Mouse (Mus musculus): ENCODE results near the gene Gm11011. TPM values are rescaled to one million over a fixed set of nuclear protein-coding genes. Genes with fewer than 3 reads are reported as not detected.

Gm11011 gene
- polyA plus RNA-seq, 1 experiment, result not detected

DNA sequence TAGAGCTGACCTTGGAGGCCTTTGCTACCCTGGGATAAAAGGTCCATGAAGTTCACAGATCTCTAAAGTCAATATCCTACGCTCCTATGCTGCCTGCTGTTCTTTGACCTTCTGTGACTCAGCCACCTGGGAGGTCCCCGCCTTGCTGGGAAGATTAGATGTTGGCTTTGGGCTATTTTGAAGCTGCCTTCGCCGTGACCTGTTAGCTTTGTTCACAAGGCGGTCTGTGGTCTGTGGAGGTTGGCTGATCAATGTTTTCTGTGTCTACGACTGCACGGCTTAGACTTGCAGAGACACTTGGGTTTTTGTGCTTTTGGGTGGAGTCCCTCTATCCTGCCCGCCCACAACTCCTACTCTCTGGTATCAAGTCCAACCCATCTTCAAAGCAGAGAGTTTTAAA, 2.9 kb upstream of the Gm11011 start:
- no peaks in the 10 kb centered on the region for H3K4me1 ChIP-seq (ENCODE audit: control insufficient read depth, insufficient read depth, insufficient read length, low read length)
- no peak overlapping the region for H3K27ac ChIP-seq (ENCODE audit: insufficient read depth, low read depth, low read length)
- H3K4me3 ChIP-seq (ENCODE audit: low read depth, low read length), result no peak overlapping the region
- 37% methylated on average over 8 of the region's 8 CpGs for WGBS
- H3K27me3 ChIP-seq (ENCODE audit: control insufficient read depth, insufficient read depth, low read length), result no peaks in the 10 kb centered on the region
- TF ChIP-seq CTCF (IDR thresholded peaks at IDR 0.05; ENCODE audit: extremely low read depth, insufficient read length, insufficient replicate concordance, low read depth, low read length) (no peak), POLR2A (IDR thresholded peaks at IDR 0.05; ENCODE audit: low read depth, low read length) (no peak)
- no peaks in the 10 kb centered on the region for H3K36me3 ChIP-seq (ENCODE audit: control insufficient read depth, insufficient read depth, low read length)

DNA sequence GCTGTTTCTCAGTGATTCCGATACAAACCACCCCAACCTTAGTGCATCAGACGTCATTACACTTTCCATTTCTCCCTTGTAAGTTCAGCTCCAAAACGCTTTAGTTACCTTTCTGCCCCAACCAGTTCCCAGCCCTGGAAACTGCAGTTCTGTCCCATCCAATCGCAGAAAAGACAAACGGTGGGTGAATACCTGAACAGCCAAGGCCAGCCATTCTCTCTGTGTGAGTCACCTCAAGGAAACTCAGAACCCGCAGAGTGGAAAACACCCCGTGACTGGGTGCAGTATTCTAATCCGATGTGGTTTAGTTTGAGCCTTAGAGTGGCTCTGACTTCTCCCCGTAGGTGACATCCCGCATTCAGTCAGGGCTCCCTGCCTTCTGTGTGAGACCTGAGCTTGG, 2.2 kb upstream of the Gm11011 start:
- H3K27me3 ChIP-seq (ENCODE audit: control insufficient read depth, insufficient read depth, low read length), result no peaks in the 10 kb centered on the region
- H3K36me3 ChIP-seq (ENCODE audit: control insufficient read depth, insufficient read depth, low read length), result no peaks in the 10 kb centered on the region
- H3K4me1 ChIP-seq (ENCODE audit: control insufficient read depth, insufficient read depth, insufficient read length, low read length), result no peaks in the 10 kb centered on the region
- WGBS, result 67% methylated on average over 10 of the region's 10 CpGs
- TF ChIP-seq CTCF (IDR thresholded peaks at IDR 0.05; ENCODE audit: extremely low read depth, insufficient read length, insufficient replicate concordance, low read depth, low read length), result no peak
- no peak overlapping the region for H3K27ac ChIP-seq (ENCODE audit: insufficient read depth, low read depth, low read length)
- no peak overlapping the region for H3K4me3 ChIP-seq (ENCODE audit: low read depth, low read length)

DNA sequence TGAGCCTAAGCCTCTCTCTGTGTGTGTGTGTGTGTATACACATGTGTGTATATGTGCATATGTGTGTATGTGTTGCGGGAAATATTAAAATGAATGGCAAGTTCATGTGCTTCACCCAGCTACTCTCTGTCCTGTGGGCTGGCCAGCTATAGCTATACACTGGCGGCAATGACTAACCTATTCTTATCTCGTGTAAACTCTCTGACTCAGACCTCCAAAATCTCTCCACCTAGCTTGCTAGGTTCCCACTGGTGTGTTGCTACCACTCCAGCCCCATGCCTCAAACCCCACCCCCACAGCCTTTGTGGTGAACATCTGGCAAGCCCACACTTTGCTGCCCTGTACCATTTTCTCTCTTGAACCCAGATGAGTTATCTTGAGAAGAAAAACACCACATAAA, 857 bp downstream of the Gm11011 start:
- H3K27me3 ChIP-seq (ENCODE audit: control insufficient read depth, insufficient read depth, low read length), result no peaks in the 10 kb centered on the region
- 68% methylated on average over 3 of the region's 3 CpGs for WGBS
- no peaks in the 10 kb centered on the region for H3K36me3 ChIP-seq (ENCODE audit: control insufficient read depth, insufficient read depth, low read length)
- H3K4me3 ChIP-seq (ENCODE audit: low read depth, low read length), result no peak overlapping the region
- no peak for TF ChIP-seq POLR2A (IDR thresholded peaks at IDR 0.05; ENCODE audit: low read depth, low read length)
- TF ChIP-seq CTCF (IDR thresholded peaks at IDR 0.05; ENCODE audit: extremely low read depth, insufficient read length, insufficient replicate concordance, low read depth, low read length), result no peak
- H3K27ac ChIP-seq (ENCODE audit: insufficient read depth, low read depth, low read length), result no peak overlapping the region
- H3K4me1 ChIP-seq (ENCODE audit: control insufficient read depth, insufficient read depth, insufficient read length, low read length), result no peaks in the 10 kb centered on the region

DNA sequence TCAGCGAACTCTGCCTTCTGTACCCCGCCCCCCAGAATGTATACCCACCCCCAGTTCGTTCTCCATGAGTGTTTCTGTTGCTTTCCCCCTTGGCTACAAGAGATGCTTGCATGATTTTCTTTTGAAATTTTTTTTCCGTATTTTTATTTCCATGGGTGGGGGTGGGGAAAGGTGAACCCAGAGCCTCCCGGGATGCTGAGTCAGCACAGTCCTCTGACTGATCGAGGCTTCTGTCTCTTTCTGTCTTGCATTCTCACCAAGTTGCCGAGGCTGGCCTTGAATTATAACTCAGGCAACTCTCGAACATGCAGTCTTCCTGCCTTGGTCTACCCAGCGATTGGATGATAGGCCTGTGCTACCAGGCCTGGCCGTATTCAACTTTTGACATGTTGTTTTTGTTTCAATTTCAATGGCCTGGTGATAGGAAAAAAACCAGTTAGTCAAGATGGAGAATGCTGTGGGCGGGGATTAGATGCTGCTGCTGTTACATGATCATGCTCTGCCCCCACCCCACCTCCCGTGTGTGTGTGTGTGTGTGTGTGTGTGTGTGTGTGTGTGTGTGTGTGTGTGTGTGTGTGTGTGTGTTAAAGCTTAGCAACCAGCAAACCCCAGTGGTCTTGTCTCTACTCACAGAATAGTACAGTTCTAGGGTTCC, 1.8 kb downstream of the Gm11011 start:
- Histone ChIP-seq H3K27me3 (ENCODE audit: control insufficient read depth, insufficient read depth, low read length) (no peaks in the 10 kb centered on the region), H3K36me3 (ENCODE audit: control insufficient read depth, insufficient read depth, low read length) (no peaks in the 10 kb centered on the region), H3K4me1 (ENCODE audit: control insufficient read depth, insufficient read depth, insufficient read length, low read length) (no peaks in the 10 kb centered on the region), H3K27ac (ENCODE audit: insufficient read depth, low read depth, low read length) (no peak overlapping the region), H3K4me3 (ENCODE audit: low read depth, low read length) (no peak overlapping the region)
- 70% methylated on average over 12 of the region's 12 CpGs for WGBS
- no peak for TF ChIP-seq CTCF (IDR thresholded peaks at IDR 0.05; ENCODE audit: extremely low read depth, insufficient read length, insufficient replicate concordance, low read depth, low read length)
- no peak for TF ChIP-seq POLR2A (IDR thresholded peaks at IDR 0.05; ENCODE audit: low read depth, low read length)

DNA sequence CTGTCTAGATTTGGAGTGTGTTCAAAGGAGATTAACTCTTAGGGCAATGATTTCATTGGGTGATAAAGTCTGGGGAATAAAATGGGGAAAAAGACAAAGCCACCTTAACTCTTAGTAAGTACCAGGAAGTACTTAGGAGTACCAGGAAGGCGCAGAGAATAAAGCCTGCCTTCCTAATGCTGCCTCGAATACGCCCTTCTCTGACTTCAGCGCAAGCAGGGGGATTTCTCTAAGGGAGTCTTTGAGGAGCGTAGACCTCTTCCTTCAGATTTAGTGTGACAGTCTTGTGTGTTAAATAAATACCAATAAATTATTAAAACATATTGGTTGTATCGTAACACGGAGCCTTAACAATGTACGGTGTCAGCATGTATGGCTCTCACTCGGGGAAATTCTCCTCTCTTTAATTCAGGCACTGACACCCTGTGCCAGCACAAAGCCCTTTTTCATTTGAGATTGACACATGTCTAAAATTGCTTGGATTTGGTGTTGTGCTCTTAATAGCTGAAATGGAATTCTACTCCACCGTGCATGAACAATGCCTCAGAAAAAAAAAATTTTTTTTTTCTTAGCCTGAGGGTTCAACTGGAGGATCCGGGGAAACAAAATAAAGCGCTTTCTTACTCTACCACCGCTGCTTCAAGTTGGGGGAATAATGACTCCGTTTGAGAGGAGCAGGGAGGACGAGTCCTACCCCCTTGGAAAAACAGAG, 2.6 kb downstream of the Gm11011 start:
- no peak for TF ChIP-seq CTCF (IDR thresholded peaks at IDR 0.05; ENCODE audit: extremely low read depth, insufficient read length, insufficient replicate concordance, low read depth, low read length)
- TF ChIP-seq POLR2A (IDR thresholded peaks at IDR 0.05; ENCODE audit: low read depth, low read length), result no peak
- Histone ChIP-seq H3K27ac (ENCODE audit: insufficient read depth, low read depth, low read length) (no peak overlapping the region), H3K36me3 (ENCODE audit: control insufficient read depth, insufficient read depth, low read length) (no peaks in the 10 kb centered on the region), H3K4me1 (ENCODE audit: control insufficient read depth, insufficient read depth, insufficient read length, low read length) (no peaks in the 10 kb centered on the region), H3K4me3 (ENCODE audit: low read depth, low read length) (no peak overlapping the region), H3K27me3 (ENCODE audit: control insufficient read depth, insufficient read depth, low read length) (no peaks in the 10 kb centered on the region)
- 84% methylated on average over 15 of the region's 15 CpGs for WGBS

DNA sequence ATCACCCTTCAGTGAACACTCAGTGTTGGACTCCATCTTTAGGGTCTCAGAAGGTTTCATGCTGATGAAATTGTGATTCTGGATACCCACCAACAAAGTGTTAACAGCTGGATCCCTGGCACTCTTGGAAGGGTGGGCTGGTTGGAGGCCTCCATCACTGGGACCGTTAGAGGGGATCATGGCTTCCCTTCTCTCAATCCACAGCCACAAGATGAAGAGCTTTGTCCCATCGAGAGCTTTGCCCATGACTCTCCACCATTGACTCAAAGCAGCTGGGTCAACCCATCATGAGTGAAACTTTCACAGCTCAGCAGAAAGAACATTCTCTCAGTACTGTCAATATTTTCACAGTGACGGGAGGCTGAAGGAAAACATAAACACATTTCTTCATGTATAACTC, 4.1 kb downstream of the Gm11011 start:
- H3K27ac ChIP-seq (ENCODE audit: insufficient read depth, low read depth, low read length), result no peak overlapping the region
- TF ChIP-seq POLR2A (IDR thresholded peaks at IDR 0.05; ENCODE audit: low read depth, low read length) (no peak), CTCF (IDR thresholded peaks at IDR 0.05; ENCODE audit: extremely low read depth, insufficient read length, insufficient replicate concordance, low read depth, low read length) (no peak)
- no peak overlapping the region for H3K4me3 ChIP-seq (ENCODE audit: low read depth, low read length)
- WGBS, result 84% methylated on average over 3 of the region's 3 CpGs
- no peaks in the 10 kb centered on the region for H3K4me1 ChIP-seq (ENCODE audit: control insufficient read depth, insufficient read depth, insufficient read length, low read length)
- no peaks in the 10 kb centered on the region for H3K36me3 ChIP-seq (ENCODE audit: control insufficient read depth, insufficient read depth, low read length)
- H3K27me3 ChIP-seq (ENCODE audit: control insufficient read depth, insufficient read depth, low read length), result no peaks in the 10 kb centered on the region

DNA sequence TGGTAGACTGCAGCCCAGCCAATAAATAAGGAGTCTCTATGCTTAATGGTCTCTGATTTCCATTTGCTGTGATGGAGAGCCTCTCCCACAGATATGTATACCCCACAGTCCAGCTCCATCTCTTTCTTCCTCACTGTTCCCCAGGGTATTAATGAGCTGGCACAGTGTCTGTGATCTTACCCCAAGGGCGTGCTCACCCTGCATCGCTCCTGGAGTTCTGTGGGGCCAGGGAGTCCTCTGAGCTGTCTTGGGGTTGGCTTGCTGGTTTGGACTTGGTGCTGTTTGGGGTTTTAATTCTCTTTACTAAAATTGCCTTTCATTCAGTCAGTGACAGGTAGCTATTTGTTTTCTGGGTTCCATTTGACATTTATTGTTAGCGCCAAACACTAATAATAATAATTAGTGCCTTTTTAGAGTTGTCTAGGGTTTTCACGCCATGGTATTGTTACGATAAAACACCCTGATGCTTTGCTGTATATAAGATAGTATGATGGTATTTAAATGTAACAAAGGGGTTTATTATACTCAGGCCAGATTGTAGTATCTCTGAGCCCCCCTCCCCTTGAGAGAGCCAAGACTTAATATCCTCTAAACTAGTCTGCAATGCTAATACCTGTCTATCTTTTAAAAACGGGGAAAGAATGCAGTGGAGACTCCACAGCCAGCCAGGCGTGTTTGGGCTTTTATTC, 9.9 kb downstream of the Gm11011 start:
- Histone ChIP-seq H3K27ac (ENCODE audit: insufficient read depth, low read depth, low read length) (no peak overlapping the region), H3K27me3 (ENCODE audit: control insufficient read depth, insufficient read depth, low read length) (no peaks in the 10 kb centered on the region; the same call in 1 of the 2 replicates), H3K4me1 (ENCODE audit: control insufficient read depth, insufficient read depth, insufficient read length, low read length) (no peaks in the 10 kb centered on the region), H3K36me3 (ENCODE audit: control insufficient read depth, insufficient read depth, low read length) (no peaks in the 10 kb centered on the region), H3K4me3 (ENCODE audit: low read depth, low read length) (no peak overlapping the region)
- TF ChIP-seq CTCF (IDR thresholded peaks at IDR 0.05; ENCODE audit: extremely low read depth, insufficient read length, insufficient replicate concordance, low read depth, low read length) (no peak), POLR2A (IDR thresholded peaks at IDR 0.05; ENCODE audit: low read depth, low read length) (no peak)
- 77% methylated on average over 7 of the region's 7 CpGs for WGBS

Data from small intestine, adult 2 months (tissue).